Mouse (Mus musculus) cerebellum, postnatal 4 days (tissue): ENCODE results near the gene Fgfr2.

ENCODE experiments used
- DNase-seq, 2 experiments: peaks; one replicate each; pipeline ENCODE4 v3.0.0; 2022; ENCODE audit warnings: low spot score in 2 of 2, mixed read lengths in 1 of 2

Gene Fgfr2

DNA sequence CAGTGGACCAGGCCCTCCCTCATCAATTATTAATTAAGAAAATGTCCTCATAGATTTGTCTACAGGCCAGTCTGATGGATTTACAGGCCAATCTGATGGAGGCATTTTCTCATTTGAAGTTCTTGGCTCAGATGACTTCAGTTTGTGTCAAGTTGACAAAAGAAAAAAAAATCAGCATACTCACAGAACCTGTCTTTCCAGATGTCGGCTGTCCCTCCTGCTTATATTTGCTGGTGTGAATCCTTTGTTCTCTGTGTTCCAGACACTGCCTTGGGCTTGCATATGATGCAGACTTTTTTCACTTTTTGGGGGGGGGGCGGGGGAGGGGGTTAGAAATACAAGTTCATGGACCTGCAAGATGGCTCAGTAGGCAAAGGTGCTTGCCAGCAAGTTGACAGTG is 1472.9 kb downstream of the Fgfr2 start:
- DNase-seq = no peak

DNA sequence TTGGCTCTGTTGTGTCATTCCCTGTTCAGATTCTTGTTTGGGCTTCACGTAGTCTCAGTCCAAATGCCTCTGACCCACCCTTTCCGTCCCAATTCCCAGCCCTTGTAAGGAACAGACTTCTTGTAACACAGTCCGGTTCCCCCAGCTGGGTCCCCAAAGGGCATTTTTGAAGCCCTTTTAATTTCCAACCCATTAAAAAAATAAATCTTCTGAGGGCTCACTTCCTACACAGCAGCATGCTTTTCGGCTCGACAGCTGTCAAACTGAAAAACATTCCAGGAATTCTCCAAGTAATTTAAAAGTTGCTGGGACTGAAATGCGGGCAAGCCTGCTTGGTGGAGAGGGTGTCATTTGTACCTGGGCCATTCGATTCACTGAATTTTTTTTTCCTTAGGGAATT is 1474.9 kb downstream of the Fgfr2 start:
- no peak for DNase-seq

DNA sequence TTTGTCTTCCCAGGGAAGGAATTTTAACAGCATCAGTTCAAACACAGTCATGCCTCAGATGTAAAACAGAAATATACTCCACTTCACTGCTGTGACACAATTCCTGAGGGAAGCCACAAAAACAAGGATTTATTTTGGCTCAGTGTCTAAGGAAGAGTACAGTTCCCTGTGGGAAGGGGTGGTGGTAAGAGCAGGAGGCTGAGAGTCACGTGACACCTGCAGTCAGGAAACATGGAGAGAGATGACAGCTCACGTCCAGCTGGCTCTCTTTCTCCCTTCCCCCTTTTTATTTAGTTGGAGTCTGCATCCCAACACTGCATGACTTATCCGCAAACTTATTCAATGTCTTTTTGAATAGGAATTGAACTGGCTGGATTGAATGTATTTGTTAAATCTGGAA is 1475.6 kb downstream of the Fgfr2 start:
- no peak for DNase-seq

DNA sequence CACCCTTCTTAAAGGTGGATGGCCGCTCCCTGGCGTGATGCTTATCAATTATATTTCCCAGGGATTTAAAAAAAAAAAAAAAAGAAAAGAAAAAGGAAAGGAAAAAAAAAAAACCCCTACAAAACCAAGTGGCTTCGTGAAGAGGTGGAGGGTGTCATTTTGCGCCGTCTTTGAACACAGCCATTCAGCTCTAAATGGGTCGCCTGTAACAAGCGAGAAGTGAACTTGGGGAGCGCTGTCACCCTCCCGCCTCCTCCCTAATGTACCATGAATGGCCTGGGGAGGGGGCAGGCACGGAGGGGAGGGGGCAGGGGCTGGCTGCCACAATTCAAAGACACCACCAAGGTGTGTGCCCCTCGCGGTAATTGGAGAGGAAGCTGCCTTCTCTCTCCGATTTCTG is 1478.6 kb downstream of the Fgfr2 start:
- no peak for DNase-seq

DNA sequence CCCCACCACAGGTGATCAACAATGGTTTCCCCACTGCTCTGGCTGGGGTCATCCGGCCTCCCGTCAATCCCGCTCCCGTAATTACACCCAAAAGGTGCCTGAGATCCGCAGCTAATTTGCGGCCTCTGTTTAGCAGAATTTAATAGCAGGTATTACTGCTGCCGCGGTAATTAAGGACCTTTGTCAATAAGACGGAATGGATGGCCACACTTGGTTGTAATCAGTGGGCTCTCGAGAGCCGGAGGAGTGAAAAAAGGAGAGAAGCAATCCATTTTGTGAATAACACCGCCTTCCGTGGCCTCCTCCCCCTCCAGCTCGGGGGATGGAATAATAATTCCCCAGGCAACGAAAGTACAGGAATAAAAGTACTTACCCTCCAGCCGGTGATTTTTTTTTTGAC is 1479.1 kb downstream of the Fgfr2 start:
- DNase-seq = no peak

DNA sequence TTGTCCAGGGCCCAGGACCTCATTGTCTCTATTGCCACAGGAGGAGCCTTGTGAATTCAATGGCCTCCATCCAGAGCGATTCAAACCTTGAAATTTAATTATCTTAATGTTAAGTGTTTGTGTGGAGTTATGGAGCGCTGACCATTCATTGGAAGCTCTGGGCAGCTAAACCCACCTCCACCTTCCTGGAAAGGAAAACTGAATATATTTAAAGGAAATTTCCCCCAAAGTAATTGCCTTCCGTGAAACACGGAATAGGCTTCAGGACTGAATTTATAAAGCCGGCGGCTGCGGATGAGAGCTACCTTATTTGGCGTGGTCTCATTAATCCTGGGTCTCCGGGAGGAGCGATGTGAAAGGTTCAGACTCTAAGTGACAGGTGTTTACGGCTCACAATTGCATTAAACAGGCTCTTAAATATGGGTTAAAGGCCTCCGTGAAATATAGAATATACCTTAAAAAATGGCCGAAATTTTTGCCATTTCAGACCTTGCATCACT is 1479.8 kb downstream of the Fgfr2 start:
- no peak for DNase-seq

DNA sequence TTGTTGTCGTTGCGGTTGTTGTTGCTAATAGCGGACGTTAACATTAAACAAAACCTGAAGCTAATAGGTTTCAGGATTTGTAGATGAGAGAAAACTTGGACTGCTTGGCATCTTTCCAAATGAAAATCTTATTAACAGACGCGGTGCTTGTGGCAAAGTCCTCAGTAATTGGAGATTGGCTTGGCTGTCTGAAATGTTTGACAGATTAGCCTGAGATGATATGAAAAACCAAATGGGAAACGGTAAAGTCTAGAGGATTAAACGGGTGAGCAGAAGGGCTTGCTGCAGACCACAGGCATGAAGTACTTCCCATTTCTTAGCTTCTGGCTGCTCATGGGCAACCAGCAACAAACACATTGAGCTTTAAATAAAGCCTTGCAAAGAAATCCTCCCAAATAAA is 1493.6 kb downstream of the Fgfr2 start:
- DNase-seq = no peak

DNA sequence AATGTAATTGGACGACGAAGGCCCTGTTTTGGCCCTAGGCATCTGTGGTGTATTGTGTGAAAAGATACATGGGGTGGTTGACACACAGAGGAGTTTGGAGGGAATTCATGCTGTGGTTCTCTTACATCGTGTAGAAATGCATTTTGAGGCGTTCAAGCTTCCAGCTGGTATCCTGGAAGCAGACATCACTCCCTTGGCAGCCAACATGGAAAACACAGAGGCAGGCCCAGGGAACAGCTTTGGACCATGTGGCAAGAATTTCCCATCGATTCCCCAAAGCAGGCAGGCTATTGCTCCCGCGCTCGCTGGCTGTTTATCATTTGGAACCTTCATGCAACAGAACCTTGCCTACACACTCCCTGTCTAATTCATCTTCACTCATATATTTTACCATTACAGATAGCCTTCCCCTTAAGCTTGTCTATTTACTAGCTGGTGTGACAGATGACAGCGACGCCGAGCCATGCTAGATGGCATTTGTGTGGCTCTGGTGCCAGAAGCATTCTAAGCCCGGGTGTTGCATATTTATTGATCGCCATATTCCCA is 1494.2 kb downstream of the Fgfr2 start:
- DNase-seq = peak in 1 of 2 experiments; percentile 48

DNA sequence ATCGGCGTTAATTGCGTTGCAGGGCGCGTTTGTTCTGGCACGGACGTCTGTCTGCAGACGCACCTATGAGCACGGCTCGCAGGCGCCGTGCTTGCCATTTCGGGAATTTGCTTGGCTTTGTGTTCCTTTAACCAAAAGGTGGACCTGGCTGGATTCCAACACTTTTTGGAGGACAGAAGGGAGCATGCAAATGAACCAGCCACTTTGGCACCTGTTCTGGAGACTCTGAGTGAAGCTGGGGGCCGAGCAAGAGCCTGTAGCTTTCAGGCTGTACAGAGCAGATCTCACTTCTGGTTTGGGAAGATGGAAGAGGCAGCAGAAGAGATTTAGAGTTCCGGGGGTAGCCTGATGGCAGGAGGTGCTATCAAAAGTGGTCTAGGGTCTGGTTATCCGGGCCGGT is 1494.8 kb downstream of the Fgfr2 start:
- DNase-seq = peak in 1 of 2 experiments; percentile 37

DNA sequence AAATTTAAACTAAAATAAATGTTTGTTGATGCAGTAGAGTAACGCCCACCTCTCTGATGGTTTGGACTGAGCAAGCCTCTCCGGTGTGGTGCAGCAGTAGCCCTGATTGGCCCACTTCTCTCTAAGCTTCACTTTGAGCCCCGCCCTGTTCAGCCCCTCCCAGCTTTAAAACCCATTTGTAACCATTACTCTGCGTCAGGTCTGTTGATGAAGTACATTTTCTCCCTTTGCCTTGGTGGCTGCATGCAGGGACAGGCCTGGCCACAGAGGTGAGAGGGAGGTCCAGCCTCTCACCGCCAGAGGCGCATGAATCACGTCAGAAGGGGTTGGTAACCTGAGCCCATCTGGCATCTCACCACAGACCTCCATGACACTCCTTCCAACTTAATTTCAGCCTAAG is 1513.5 kb downstream of the Fgfr2 start:
- DNase-seq = no peak

DNA sequence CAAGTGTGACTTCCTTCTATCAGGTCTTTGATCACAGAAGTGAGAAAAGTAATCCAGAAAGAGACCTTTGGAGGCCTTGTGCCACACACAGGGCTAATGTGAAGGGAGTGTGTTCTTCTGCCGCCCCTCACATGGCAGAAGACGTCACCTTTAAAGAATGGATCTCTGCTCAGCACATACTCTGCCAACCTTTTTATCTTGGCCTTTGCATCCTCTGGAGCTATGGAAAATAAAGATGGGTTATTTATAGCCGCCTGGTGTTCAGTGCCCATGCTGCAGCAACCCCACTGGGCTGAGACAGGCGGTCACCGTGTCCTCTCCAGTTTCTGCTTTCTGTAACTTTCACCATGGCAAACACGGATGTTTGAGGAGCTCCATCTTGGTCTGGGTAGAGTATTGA is 1515.1 kb downstream of the Fgfr2 start:
- DNase-seq = no peak

DNA sequence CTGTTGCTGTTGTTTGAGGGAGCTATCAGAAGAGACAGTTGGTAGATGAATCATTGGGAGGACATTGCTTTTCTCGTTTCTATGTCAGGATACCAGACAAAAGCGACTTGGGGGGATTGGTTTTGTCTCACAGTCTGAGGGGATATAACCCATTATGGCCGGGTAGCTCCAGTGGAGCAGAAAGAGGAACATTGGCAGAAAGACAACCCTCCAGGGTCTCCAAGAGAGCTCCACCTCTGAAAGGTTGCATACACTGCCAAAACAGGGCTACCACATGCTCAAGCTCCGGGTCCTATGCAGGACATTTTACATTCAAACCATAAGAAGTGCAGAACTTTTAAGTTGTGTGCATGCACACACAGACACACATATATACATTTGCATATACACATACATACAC is 1517.7 kb downstream of the Fgfr2 start:
- no peak for DNase-seq

DNA sequence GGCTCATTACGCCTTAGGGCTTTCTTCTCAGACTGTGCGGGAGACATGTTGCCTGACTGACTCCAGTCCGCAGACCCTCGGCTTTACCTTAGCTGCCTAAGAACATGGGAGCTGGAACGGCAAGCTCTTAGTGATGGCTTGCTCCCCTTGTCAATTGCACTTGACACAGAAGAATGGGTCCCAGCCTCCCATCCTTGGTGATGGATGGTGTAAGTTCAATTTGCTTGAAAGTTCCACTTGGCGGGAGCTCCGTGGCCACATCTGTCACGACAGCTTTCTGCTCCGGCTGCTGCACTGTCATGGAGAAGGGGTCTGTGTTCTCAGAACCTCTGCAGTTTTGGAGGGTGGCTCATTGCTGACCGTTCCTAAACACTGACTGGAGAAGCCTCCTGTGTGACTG is 1518.2 kb downstream of the Fgfr2 start:
- DNase-seq = no peak

DNA sequence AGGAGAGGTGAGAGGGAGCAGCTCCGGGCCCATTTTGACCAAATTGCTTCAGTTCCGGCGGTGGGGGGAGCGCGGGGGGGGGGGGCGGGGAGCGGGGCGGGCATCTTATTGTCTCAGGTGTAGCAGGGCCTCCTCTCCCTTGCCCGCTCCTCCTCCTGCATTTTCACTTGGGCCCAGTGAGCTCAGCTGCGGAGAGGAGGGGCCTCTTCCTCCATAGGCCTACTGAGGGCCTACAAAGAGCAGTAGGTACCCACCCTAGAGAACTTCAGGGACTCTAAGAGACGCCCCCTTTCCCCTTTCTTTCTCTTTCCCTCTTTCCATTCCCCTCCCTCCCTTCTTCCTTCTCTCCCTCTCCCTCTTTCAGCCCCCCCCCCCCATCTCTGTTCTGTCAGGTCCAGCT is 1520.0 kb downstream of the Fgfr2 start:
- no peak for DNase-seq

DNA sequence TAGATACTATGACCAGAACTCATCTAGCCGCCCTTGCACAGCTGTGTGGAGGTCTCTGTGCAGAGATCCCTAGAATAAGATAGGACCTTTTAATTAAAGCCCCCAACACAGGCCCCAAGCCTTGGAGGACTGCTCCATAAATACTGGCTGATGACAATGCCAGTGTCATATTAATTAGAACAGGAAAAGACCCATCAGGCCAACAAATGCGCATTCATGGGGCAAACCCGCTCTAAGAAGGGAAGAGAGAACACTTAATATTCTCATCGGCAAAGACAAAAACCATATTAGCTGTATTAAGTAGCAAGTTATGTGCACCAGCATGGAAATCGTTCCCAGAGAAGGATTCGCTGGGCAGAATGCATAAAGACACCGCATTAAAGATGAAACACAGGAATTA is 1521.0 kb downstream of the Fgfr2 start:
- no peak for DNase-seq

DNA sequence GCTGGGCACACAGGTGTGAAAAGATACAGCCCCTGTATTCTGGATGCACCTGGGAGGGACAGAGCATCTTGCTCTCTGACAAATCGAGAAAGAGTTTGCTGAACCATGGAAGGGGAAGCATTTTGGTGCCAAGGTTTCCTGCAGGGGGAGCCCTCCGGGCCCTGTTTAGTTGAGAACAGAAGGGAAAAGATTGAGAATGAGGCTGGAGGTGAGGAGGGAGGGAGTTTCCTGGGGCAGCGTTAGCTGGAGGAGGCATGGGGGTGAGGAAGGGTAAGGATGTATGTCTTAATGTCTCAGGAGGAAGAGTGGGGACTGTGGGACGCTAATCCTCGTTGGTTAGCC is 1524.7 kb downstream of the Fgfr2 start:
- DNase-seq = peak in 1 of 2 experiments; percentile 53

DNA sequence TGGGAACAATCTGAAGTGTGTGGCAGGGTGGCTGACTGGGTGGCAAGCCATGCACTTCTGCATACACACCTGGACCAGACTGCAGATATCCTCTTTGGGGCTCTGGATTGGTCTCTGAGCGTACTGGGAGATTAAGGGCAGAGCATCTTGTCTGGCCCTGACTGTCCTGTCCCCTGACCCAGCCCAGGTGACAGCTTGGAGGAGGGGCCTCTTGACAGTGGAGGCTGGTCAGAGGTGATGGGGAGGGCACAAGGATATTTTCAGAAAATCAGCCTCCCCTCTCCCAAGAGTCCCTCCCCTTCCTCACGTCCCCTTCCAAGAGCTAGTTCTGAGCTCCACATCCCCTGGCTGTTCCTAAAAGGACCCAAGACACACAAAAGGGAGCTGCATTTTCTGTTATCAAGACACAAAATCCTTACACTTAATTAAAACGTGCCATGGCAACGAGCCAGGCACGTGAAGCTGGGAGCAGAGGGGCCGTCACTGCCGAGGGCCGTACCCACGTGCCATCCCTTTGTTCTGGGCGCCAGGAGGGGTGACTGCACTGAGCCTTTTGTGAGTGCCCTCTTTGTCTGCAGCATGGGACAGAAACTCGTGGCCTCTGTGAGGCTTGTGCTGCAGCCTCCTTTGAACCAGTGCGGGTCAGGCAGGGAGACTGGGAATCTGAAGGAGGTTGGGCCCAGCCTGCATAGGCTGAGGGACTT is 1525.2 kb downstream of the Fgfr2 start:
- peak in 1 of 2 experiments; percentile 30 for DNase-seq

DNA sequence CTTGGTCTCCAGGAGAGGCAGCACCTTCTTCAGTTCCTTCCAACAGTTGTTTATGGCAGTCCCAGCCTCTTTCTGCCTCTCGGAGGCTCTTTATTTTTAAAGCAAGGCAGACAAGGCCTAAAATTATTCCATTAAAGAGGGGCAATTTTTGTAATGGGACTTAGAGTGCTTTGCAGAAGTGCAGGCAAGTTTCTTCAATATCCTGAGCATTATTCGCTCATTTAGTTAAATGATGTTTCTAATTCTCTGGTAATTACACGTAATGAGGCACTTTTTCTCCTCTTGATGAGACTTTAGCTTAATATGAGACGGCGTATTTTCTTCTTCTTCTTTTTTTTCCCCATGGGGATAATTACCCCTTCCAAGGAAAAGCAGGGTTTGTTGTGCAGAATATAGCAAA is 1537.6 kb downstream of the Fgfr2 start:
- DNase-seq = no peak

DNA sequence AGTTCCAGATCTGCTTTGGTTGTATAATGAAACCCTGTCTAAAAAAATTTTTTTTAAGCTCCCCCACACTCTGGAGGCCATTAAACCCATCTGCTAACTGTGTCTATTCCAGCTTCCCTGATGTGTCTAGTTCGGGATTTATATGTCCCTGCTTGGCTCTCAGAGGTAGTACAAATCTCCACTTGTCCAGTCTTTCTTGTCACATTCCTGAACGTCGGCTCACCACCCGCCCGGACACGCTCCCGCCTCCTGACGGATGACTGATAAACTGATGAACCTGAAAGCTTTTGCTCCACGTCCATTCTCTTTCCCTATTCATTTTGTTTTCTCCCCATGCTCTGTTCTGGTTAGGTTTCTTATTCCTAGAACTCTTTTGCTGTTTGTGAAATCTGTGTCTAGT is 1541.0 kb downstream of the Fgfr2 start:
- no peak for DNase-seq

DNA sequence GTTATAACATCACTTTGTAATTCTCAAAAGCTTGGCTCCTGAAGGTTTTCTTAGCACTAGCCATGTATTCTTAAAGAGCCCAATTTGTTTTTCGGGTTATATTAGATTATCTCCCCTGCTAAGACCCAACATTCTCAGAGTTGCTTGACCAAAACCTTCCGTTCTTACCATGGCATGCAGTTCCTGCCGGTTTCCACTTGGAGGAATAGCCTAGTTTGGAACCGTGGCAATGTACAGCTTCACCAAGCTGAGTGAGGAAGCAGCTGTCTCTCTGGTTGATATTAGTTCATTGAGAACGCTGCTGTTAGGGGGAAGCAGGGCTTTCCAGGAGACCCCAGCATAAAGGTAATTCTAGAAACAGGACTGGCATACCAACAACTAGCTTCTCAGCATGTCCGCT is 1547.9 kb downstream of the Fgfr2 start:
- no peak for DNase-seq

DNA sequence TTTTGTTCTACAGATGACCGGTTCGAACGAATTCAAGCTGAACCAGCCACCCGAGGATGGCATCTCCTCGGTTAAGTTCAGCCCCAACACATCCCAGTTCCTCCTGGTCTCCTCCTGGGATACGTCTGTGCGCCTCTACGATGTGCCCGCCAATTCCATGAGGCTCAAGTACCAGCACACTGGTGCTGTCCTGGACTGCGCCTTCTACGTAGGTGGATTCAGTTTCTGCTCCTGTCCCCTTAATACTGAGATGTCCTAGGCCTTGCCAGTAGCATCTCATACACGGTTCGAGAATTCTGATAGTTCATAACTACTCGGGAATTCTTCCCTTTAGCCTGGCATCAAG is 1562.5 kb downstream of the Fgfr2 start:
- no peak for DNase-seq

DNA sequence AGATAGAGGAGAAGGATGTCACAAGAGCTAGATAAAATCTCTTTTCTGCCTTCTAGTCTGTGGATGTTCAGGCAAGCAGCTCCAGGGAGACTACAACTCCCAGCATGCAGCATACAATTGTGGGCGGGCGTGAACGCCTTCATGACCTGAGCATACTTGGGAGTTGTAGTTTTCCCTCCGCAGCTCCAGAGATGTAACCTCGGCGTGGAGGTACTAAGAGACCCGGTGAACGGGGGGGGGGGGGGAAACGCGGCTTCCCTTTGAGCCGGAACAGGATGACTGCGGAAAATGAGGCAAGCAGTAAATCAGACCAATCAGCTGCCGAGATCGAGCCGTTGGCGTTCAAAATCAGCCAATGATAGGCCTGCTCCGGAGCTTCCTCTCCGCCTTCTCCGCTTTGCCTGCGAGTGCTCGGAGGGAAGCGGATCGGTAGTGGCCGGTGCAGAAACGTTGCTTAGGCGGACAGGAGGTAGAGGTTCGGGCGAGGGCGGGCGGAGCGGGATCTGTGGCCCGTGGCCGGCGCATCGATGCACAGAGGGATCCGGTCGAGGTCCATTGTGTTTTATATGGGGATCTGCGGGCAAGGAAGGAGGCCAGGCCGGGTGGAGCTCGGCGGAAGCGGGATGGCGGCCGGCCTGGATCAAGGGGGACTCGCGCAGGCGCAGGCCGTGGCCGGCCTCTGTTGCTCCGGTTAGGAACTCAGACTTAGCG is 1563.0 kb downstream of the Fgfr2 start, which contains the start of gene Bub3:
TSS of gene Bub3 (plus strand) at position 237 of the 711 bp plus-strand sequence.
- peak; percentile 59 to 86 for DNase-seq

DNA sequence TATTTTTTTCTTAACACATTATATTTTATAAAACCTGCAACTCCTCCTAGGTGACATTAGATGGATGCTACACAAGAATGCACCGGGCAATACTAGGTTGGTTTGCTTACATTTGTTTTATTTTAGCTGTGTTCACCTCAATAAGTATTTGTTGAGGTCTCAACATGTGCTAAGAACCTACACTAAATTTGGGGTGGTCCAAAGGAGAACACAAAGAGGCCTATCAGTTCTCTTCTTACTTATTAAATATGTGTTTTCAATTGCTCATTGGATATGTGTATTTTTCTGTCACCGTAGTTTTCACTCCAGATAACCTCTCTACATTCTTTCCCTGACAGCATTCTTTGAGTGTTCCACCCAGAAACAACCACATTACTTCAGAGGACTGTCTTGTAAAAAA is 1565.4 kb downstream of the Fgfr2 start:
- no peak for DNase-seq
